Mouse (Mus musculus) liver (tissue): ENCODE data around the gene Myh9.

Experiments used
- DNase-seq: peaks from one replicate; pipeline ENCODE4 v3.0.0-alpha.2; 2020; ENCODE audit warnings: mixed read lengths

Myh9 gene

DNA sequence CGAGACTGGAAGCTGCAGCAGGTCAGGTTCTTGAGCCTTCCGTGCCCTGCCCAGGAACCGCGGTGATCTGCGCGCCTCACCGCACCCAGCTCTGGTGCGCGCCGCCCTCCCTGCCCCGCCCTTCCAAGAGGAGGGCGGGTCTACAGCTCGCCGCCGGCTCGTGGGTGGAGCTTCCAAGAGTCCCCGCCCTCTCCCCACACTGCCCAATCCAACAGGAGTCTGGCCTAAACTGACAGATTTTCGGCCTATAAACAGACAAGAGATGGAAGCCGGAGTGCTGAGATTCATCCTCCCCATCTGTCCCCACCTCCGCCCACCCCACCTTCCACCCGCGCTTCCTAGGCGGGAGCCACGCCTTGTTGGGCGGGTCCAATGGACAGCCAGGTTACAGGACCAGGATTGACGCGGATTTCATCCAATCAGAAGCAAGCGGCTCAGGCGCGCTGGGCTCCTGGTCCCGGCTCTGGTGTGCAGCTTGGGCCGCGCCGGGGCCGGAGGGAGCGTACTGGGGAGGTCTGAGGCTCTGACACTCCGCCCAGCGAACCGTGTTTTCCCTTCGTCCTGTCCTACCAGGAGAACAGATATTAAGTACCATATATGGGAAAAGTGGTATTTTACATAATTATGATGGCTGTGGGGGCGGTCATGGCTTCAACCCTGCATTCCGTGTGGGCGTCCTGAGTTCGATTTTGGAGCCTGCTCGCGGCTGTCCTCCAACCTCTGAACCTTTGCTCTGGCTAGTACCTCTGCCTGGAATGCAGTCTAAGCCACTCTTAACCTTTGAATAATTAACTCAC is at the start of gene Myh9:
Myh9 (minus strand) TSS at position 129 of the 797 bp plus-strand sequence.
- peak; percentile 99 for DNase-seq

DNA sequence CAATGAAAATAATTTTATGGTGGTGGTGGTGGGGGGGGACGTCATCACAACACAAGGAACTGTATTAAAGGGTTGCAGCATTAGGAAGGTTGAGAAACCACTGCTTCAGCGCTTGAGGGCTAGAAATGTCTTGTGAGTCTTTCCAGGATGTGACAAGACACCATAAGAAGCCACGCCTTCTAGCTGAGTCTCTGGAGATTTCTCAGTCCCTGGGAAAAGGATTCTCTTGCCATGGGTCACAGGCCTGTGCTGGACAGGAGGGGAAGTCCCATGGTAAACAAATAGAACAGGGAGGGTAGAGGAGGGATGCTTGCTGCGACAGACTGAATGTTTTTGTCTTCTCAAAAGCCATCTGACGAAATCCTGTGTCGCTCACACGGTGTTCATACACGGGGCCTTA is 49.8 kb upstream of the Myh9 start:
- no peak for DNase-seq

DNA sequence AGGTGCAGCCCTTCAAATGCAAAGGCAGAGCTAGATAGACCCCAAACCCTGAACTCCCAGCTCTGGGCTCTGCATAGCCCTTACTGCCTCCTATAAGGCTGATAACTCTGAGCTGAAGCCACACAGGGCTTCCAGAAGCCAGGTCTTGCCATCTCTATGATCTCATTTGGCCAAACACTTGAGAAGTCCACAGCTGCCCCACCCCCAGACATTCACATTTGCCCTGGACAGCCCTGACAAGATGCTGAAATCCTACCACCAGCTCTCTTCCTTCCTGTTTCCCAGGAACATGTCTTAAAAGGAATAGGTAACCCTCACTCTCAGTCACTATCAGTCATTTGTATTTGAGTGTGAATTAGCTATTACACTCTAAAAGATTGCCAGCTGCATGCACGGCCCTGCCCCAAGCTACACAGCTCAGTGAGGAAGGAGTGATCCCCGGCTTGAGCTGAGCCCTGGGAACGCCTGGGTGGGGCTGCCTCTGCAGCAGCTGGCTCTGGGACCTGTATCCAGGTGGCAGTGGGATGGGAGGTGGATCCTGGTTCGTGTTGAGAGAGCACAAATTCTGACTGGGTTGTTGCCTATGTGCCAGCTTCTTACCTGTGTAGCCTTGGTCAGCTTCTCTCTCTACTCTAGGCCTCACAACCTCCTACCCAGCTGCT is 47.9 kb upstream of the Myh9 start:
- DNase-seq: no peak

DNA sequence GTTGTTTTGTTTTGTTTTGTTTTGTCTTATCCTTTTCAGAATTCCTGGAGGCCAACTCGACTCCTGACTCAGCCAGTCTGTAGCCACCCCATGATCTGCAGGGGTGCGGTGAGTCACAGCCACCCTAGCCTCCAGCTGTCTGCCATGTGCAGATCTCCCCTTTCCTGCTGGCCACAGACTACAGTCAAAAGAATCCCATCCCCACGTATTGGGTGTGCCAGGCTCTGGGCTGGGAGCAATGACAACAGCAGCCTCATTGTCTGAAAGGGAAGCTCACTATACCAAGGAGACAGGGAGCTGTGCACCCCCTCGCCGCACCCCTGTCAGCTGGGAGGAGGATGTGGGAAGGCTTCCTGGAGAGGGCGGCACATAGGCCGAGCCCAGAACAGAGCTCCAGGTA is 46.3 kb upstream of the Myh9 start:
- no peak for DNase-seq

DNA sequence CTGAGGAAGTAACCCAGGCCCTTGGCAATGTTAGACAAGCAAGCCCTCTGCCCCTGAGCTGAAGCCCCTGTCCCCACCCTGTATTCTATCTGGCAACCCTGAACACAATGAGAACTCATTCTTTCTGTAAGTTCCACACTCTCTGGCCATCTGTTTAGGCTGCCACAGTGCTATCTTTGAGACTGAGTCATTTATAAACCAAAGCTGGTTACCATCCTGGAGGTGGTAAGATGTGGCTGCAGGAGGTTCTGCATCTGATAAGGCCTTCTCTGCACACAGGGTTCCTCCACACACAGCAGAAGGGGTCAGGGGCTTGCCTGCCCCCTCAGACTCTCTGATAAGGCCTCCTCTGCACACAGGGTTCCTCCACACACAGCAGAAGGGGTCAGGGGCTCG is 45.1 kb upstream of the Myh9 start:
- DNase-seq: no peak

DNA sequence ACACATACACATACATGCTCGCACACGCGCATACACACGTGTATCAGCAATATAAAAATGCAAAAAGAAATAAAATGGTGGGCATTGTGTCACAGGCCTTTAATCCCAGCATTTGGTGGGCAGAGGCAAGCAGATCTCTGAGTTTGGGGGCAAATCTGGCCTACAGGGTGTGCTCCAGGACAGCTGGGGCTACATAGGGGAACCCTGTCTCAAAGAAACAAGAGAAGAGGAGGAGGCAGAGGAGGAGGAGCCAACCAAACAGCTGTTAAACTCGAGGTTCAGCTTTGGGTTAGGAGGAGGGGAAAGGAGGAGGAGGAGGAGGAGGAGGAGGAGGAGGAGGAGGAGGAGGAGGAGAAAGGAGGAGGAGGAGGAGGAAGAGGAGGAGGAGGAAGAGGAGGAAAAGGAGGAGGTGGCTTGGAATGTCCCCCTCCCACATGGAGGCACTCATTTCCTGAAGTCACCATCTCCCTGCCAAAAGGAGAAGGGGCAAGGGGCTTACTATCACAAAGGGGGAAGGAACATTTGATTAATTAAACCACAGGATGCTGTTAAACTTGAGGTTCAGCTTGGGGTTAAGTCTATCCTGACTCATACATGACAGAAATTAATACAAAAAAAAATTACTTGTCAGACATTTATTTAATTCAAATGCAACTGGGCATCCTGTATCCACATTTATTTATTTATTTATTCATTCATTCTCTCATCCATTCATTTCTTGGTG is 44.6 kb upstream of the Myh9 start:
- DNase-seq: no peak

DNA sequence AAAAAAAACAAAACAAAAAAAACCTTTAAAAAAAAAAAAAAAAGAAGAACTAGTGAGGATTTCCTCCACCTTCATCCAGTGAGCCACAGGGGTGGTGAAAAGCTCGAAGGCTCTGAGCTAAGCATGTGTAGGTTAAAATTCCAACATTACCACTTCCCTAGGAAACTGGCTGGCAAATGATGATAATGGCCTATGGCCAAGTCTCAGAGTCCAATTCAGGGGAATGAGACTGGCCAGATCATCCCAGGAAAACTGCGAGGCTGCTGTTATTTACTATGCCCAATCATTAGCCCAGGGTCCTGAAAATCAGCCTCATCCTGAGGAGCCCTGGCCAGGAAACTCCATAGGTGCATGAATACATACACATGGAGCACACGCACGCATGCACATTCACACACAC is 44.0 kb upstream of the Myh9 start:
- no peak for DNase-seq

DNA sequence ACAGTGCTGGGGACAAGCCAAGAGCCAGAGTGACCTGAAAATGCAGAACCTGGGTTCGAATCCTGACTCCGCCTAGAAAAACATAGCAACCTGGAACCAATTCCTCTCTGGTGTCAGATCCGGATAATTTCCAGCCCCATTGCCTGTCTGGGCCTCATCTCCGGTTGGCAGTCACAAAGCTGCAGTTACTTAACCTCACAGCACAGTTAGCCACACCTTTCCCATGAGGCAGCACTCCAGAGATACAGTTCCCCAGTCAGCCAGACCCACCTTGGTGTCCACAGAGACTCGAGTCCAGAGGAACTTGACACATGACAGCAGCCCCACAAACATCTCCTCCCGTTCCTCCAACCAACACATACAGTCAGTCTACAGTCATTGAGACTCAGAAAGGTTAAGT is 43.2 kb upstream of the Myh9 start:
- no peak for DNase-seq

DNA sequence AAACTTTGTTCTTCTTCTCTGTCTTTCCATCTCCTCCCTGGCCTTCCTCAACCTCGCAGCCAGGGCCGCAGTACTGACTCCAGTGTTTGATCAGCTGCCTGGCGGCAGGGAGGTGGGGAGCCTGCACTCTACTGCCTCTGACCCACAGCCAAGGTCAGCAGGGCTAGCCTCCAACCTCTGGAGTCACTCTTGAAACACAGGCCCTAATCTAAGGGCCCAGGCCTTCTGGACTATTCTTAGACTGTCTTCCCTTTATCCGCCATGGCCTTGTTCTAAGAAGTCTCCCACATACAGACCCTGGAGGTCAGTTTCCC is 41.7 kb upstream of the Myh9 start:
- DNase-seq: no peak

DNA sequence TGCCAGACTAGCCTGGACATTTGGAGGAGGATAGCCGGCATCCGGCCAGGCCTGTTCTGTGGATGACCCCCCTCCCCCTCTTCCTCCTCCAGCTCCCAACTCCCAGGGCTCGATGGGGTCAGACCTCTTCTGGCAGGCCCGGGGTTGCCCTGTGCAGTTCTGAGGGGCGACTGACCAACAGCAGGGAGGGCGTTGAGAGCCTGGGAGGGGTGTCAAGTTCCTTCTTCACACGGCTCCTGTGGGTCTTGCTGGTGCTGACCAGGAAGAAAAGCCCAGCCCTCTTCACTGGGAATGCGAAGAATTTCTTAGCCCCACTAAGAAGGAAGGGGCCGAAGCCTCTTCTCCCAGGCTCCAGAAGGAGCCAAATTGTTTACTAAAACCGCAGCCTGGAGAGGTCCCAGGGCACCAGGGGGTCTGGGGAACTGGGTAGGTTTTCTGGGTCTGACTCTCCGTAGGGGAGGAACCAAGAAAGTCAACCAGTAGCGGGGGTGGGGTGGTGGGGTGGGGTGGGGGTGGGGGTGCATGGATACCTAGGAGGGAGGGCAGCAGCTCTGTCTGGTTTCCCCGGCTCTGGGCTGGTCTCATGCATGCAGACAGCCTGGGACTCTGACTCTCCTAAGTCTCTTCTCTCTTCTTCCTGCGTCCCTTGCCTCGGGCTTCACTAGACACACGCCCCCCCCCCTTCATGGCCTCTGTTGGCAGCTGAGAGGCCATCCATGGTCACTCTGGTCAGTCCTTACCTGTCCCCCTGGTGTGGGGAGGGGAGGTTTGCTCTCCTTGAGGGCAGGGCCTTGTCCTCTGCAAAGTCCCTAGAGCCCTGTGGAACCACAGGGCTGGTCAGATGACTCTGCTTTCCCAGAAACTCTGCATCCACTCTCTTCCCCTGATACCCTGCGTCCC is 41.1 kb upstream of the Myh9 start:
- DNase-seq: peak; percentile 40

DNA sequence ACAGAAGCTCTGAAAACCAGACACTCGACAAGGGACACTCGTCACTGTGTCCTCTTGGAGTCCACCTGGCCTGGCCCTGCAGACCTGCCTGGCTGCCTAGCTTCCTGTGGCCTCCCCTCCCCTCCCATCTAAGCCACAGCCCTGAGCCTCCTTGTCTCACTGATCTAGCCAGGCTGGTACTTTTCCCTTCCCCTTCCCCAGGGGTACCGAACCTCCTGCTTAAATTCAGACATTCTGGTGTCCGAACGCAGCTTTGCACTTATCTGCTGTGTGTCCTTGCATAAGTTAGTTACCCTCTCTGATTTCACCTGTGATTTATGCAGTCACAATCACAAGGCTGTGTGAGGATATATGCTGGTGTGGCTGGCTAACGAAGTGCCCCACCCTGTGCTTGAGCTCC is 40.3 kb upstream of the Myh9 start:
- no peak for DNase-seq

DNA sequence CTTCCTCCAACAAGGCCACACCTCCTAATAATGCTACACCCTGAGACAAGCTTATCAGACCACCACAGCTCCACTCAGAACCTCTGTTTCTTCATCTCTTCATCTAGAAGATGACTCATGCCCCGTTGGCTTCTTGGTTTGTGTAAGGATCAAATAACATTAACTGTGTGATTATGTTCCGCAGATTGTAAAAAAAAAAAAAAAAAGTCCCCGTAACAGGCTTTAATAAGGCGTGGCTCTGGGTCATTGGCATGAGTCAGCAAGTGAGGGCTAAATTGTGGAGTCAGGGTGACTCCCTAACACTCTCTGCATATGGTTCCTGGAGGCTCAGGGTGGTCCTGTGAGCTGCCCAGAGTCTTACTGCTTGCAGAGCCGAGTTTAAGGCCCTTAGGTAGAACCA is 39.7 kb upstream of the Myh9 start:
- DNase-seq: peak; percentile 52

DNA sequence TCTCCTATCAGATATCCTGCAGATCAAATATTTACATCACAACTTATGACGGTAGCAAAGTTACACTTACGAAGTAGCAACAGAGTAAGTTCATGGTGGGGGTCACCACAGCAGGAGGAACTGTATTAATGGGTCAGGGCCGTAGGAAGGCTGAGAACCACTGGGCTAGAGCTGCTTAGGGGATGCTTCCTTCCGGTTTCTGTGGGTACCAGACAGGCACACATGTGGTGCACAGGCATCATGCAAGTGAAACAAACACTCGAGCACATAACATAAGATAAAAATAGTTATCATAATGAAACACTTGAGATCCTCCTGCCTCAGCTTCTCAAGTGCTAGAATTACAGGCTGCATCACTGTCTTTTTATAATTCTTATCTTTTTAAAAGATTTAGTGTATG is 38.8 kb upstream of the Myh9 start:
- no peak for DNase-seq

DNA sequence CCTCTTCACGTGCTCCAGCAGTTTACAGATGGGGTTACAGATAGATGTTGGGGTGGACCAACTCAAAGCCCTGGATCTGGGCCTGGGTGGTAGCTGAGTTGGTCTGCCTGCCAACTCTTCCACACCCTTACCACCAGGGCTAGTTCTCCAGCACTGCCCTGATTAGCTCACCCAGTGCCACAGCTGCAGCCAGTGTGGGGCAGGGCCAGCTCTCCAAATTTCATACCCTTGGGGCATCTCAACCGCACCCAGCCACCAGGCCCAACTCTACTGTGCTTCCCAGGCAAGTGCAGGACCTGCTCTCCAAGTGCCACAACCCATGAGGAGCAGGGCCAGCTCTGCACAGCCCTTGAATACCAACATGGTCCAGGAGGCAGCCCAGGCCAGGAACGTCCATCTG is 37.8 kb upstream of the Myh9 start:
- no peak for DNase-seq

DNA sequence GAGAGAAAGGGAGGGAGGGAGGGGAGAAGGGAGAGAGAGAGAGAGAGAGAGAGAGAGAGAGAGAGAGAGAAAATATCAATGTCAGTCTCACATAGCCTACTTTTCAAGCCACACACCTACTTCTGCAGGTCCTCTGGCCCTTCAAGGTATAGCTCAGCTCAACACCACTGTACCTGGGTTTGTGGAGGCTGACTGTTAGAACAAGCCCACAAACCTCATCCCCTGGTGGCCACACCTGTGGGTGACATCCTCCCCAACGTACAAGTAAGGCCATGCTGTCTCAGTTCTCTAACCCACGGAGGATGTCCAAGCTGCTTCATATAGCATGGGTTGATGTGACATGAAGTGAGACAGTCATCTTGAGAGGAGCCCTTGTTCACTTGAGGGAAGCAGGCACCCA is 35.2 kb upstream of the Myh9 start:
- no peak for DNase-seq

DNA sequence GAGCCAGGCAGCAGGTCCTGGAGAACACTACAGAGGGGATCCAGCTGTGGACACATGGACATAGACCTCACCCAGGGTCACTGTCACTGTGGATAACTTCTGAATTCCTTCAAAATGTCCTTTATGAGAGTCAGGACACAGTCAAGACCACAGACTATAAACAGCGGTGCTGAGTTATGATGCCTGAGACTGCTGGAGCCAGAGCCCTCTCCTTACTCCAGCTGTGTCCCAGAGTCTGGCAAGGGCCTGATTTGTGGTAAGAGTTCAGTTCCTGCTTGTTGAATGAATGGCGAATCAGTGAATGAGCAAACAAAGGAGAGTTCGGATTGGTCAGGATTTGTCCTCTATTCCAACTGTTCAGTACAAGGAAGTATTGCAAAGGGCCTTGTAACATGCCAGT is 34.7 kb upstream of the Myh9 start:
- DNase-seq: no peak

DNA sequence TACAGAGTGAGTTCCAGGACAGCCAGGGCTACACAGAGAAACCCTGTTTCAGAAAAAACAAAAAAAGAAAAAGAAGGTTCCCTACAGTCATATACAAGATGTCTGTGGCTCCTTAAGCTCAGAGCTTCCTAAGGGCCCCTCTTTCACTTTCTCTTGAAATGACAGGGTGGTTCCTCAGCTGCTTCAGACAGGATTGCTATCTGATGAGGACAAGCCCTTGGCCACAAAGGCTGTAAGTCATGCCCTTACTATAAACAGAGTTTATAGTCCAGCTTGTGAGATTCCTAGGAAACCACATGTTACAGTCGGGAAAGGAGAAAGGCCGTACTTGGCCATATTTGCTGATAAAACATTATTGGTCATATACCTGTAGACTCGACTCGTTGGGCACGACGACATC is 34.0 kb upstream of the Myh9 start:
- no peak for DNase-seq

DNA sequence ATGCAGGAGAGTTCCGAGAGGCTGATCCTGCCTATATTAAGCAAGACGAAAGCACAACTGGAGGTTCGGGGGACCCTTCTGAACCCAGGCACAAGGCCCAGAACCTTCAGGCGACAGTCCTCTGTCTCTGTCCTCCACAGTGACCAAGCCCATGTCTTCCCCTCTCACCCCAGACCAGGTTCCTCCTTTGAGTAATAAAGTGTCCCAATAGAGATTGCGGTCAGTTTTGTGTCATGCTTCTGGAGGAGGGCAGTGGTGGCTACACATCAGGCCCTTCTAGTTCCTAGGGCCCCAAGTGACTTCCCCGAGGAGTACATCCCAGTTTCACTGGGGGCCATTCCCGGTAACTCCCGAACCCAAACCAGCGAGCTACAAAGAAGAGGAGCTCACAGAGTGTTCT is 32.8 kb upstream of the Myh9 start:
- no peak for DNase-seq

DNA sequence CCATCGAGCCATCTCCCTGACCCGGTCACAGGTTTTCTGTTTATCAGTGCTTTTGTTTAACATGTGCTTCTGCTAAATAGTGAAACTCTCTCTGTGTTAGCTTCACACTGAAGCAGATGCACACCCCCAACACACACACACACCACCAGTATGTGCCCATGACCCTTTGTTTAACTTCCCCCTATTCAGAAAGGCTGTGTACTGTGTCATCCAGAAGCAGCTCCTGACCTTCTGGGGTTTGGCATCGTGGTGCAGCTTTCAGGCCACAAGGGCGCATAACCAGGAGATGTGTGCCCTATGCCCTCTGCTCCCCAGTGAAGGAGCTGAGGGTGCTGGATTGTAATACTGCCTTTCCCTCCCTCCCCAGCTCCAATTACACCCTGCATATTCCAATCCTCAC is 32.3 kb upstream of the Myh9 start:
- no peak for DNase-seq

DNA sequence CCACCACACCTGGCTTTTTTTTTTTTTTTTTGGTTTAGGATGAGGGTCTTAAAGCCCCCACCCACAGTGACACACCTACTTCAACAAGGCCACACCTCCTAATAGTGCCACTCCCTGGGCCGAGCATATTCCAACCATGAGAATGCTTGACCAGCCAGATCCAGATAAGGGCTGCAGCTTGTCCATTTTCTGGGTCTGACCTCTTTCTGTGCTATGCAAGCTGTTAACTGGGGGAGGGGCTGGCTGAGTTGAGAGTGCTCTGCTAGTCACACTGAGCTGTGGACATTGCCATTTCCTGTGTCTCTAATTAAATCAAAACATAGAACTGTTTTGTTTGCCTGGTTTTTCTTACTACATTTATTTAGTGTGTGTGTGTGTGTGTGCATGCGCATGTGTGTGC is 31.6 kb upstream of the Myh9 start:
- peak; percentile 28 for DNase-seq

DNA sequence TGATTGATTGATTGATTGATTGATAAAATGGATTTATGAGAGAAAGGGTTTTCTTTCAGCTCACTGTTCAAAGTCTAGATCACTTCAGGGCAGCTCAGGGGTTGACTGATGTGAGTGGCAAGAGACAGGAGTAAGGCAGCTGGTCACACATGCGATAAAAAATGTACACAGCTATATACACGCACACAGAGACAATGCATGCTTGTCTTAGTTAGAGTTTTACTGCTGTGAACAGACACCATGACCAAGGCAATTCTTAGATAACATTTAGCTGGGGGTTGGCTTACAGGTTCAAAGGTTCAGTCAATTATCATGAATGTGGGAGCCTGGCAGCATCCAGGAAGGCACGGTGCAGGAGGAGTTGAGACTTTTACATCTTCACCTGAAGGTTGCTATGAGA is 31.0 kb upstream of the Myh9 start:
- DNase-seq: no peak

DNA sequence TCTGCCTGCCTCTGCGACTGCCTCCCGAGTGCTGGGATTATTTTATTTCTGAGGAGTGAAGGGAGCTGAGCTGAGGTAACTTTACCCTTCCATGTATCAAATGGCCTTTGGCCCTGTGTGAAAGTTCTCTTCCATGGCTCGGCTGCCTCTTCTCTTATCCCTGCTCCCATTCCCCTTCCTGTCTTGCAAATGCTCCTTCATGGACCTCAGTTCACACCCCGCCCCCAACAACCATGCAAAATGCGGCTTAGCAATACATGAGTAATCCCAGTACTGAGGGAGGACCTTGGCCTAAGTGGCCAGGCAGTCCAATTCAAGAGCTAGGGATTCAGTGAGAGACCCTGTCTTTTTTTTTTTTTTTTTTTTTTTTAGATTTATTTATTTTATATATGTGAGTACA is 26.4 kb upstream of the Myh9 start:
- no peak for DNase-seq
